Mouse (Mus musculus) hindbrain, embryonic 12.5 days (tissue): ENCODE data around the gene U2surp. TPM values are rescaled to one million over a fixed set of nuclear protein-coding genes. Genes with fewer than 3 reads are reported as not detected.
"Not testable (repeated sequence)": the region's sequence is repeated elsewhere in the genome, so short reads cannot be mapped to it uniquely, and the experiment has no call there.

ENCODE experiments used
- ATAC-seq: fragments of 200-750 bp; cut with Nextera tagmentation; 2 replicates; pipeline ENCODE4 v1.8.0; 2017; ENCODE audit warnings: moderate TSS enrichment; ENCODE audit not compliant: low FRiP score
- H3K27ac ChIP-seq: fragments of 300-500 bp; sonication (generic); 2 replicates; pipeline ENCODE4 v1.5.1; 2016; ENCODE audit warnings: mild to moderate bottlenecking
- H3K27me3 ChIP-seq: fragments of 300-500 bp; sonication (generic); 2 replicates; pipeline ENCODE4 v1.6.1; 2016; ENCODE audit warnings: mild to moderate bottlenecking
- H3K36me3 ChIP-seq: fragments of 300-500 bp; sonication (generic); 2 replicates; pipeline ENCODE4 v1.6.1; 2016; ENCODE audit warnings: mild to moderate bottlenecking
- H3K4me1 ChIP-seq: fragments of 300-500 bp; sonication (generic); 2 replicates; pipeline ENCODE4 v1.6.1; 2016
- H3K4me2 ChIP-seq: fragments of 300-500 bp; sonication (generic); replicated peaks from 2 replicates; pipeline ENCODE4 v1.6.1; 2016; ENCODE audit warnings: mild to moderate bottlenecking
- H3K4me3 ChIP-seq: fragments of 300-500 bp; sonication (generic); 2 replicates; pipeline ENCODE4 v1.5.1; 2016; ENCODE audit warnings: mild to moderate bottlenecking
- H3K9ac ChIP-seq: fragments of 300-500 bp; sonication (generic); 2 replicates; pipeline ENCODE4 v1.6.1; 2016; ENCODE audit warnings: mild to moderate bottlenecking, moderate library complexity
- H3K9me3 ChIP-seq: fragments of 300-500 bp; sonication (generic); replicated peaks from 2 replicates; pipeline ENCODE4 v1.6.1; 2016; ENCODE audit warnings: mild to moderate bottlenecking
- WGBS: fragments of 180-500 bp; shearing (Covaris S2); methylation state at CpG from one replicate; pipeline ENCODE4 v1.1.7; 2016; 5-methylcytosine and 5-hydroxymethylcytosine counted together
- polyA plus RNA-seq: library from polyadenylated mRNA; unstranded; fragments of >200 nt; fragmentation: Nextera tagmentation; extraction: Ambion mirVana; gene quantifications from 2 replicates; pipeline ENCODE4 v1.2.1, GENCODE M21; 2016

The U2surp gene
- polyA plus RNA-seq, 1 experiment from 2014 or later, result 159 TPM

GRCm38 (mm10) chr9:95490003-95490402 lies 21.8 kb downstream of the U2surp start:
- H3K27me3 ChIP-seq, result no peaks in the 10 kb centered on the region
- no peak for ATAC-seq
- H3K36me3 ChIP-seq, result peaks cover 29% of the 10 kb centered on the region
- no peaks in the 10 kb centered on the region for H3K9me3 ChIP-seq
- H3K27ac ChIP-seq, result no peak overlapping the region
- no peak overlapping the region for H3K4me2 ChIP-seq
- no peak overlapping the region for H3K4me3 ChIP-seq
- no peak overlapping the region for H3K9ac ChIP-seq
- WGBS, result 91% methylated on average over 3 of the region's 3 CpGs
- no peaks in the 10 kb centered on the region for H3K4me1 ChIP-seq

- Histone ChIP-seq H3K4me3 (no peak overlapping the region), H3K4me1 (no peaks in the 10 kb centered on the region), H3K9ac (no peak overlapping the region), H3K36me3 (peaks cover 32% of the 10 kb centered on the region), H3K4me2 (no peak overlapping the region), H3K27me3 (no peaks in the 10 kb centered on the region), H3K27ac (no peak overlapping the region), H3K9me3 (no peaks in the 10 kb centered on the region)
- ATAC-seq, result no peak
Observed at GRCm38 (mm10) chr9:95488861-95489260, 22.9 kb downstream of the U2surp start.

- H3K9ac ChIP-seq, result no peak overlapping the region
- H3K4me2 ChIP-seq, result no peak overlapping the region
- H3K27me3 ChIP-seq, result no peaks in the 10 kb centered on the region
- WGBS, result 97% methylated on average over 3 of the region's 3 CpGs
- H3K27ac ChIP-seq, result no peak overlapping the region
- no peak overlapping the region for H3K4me3 ChIP-seq
- no peaks in the 10 kb centered on the region for H3K9me3 ChIP-seq
- ATAC-seq, result no peak
- no peaks in the 10 kb centered on the region for H3K4me1 ChIP-seq
- peaks cover 53% of the 10 kb centered on the region for H3K36me3 ChIP-seq
Observed at GRCm38 (mm10) chr9:95479981-95480380, 31.8 kb downstream of the U2surp start.

GRCm38 (mm10) chr9:95478443-95478842 lies 33.4 kb downstream of the U2surp start:
- Histone ChIP-seq H3K27ac (no peak overlapping the region), H3K9ac (no peak overlapping the region), H3K4me3 (no peak overlapping the region), H3K4me1 (no peaks in the 10 kb centered on the region), H3K36me3 (peaks cover 55% of the 10 kb centered on the region), H3K4me2 (no peak overlapping the region), H3K27me3 (no peaks in the 10 kb centered on the region), H3K9me3 (no peaks in the 10 kb centered on the region)
- 92% methylated on average over 5 of the region's 5 CpGs for whole genome bisulfite sequencing
- no peak for ATAC-seq

GRCm38 (mm10) chr9:95472926-95473325 lies 38.9 kb downstream of the U2surp start:
- no peak overlapping the region for H3K27ac ChIP-seq
- no peaks in the 10 kb centered on the region for H3K4me1 ChIP-seq
- no peak for ATAC-seq
- H3K27me3 ChIP-seq, result no peaks in the 10 kb centered on the region
- WGBS, result 100% methylated on average over 1 of the region's 1 CpGs
- H3K36me3 ChIP-seq, result peaks cover 52% of the 10 kb centered on the region
- H3K4me3 ChIP-seq, result no peak overlapping the region
- H3K4me2 ChIP-seq, result no peak overlapping the region
- H3K9ac ChIP-seq, result no peak overlapping the region
- no peaks in the 10 kb centered on the region for H3K9me3 ChIP-seq

- not testable (repeated sequence) for ATAC-seq, H3K27ac ChIP-seq, H3K4me3 ChIP-seq, H3K4me1 ChIP-seq, H3K27me3 ChIP-seq, H3K9ac ChIP-seq, H3K9me3 ChIP-seq, H3K4me2 ChIP-seq
- WGBS, result 92% methylated on average over 7 of the region's 7 CpGs
- peaks cover 58% of the 10 kb centered on the region for H3K36me3 ChIP-seq
Observed at GRCm38 (mm10) chr9:95469011-95469576, 42.7 kb downstream of the U2surp start.

GRCm38 (mm10) chr9:95464028-95464427 lies 47.8 kb downstream of the U2surp start:
- Histone ChIP-seq H3K27me3 (no peaks in the 10 kb centered on the region), H3K4me3 (no peak overlapping the region), H3K27ac (no peak overlapping the region), H3K36me3 (peaks cover 46% of the 10 kb centered on the region), H3K4me1 (no peaks in the 10 kb centered on the region), H3K9ac (no peak overlapping the region), H3K4me2 (no peak overlapping the region), H3K9me3 (no peaks in the 10 kb centered on the region)
- WGBS, result 90% methylated on average over 1 of the region's 1 CpGs
- ATAC-seq, result no peak

GRCm38 (mm10) chr9:95451931-95452330 lies 59.9 kb downstream of the U2surp start:
- Histone ChIP-seq H3K9me3 (no peaks in the 10 kb centered on the region), H3K4me1 (no peaks in the 10 kb centered on the region), H3K36me3 (peaks cover 11% of the 10 kb centered on the region; the same call in 1 of the 2 replicates), H3K4me3 (no peak overlapping the region), H3K27me3 (no peaks in the 10 kb centered on the region), H3K9ac (no peak overlapping the region), H3K4me2 (no peak overlapping the region), H3K27ac (no peak overlapping the region)
- ATAC-seq, result no peak
- WGBS, result 55% methylated on average over 3 of the region's 3 CpGs

GRCm38 (mm10) chr9:95450586-95450985 lies 61.2 kb downstream of the U2surp start:
- H3K36me3 ChIP-seq, result no peaks in the 10 kb centered on the region
- H3K27me3 ChIP-seq, result no peaks in the 10 kb centered on the region
- no peaks in the 10 kb centered on the region for H3K4me1 ChIP-seq
- H3K9me3 ChIP-seq, result no peaks in the 10 kb centered on the region
- WGBS, result 97% methylated on average over 8 of the region's 8 CpGs
- H3K27ac ChIP-seq, result no peak overlapping the region
- ATAC-seq, result no peak
- no peak overlapping the region for H3K4me3 ChIP-seq
- no peak overlapping the region for H3K9ac ChIP-seq
- no peak overlapping the region for H3K4me2 ChIP-seq

- Histone ChIP-seq H3K27ac (no peak overlapping the region), H3K36me3 (no peaks in the 10 kb centered on the region), H3K9me3 (peaks cover 5% of the 10 kb centered on the region; the same call in 1 of the 2 replicates), H3K4me1 (peaks cover 6% of the 10 kb centered on the region; the same call in 1 of the 2 replicates), H3K4me2 (peak overlapping the region; percentile 44), H3K27me3 (no peaks in the 10 kb centered on the region), H3K4me3 (peak overlapping the region; percentile 13; the same call in 1 of the 2 replicates), H3K9ac (no peak overlapping the region)
- ATAC-seq, result peak; percentile 35
- 13% methylated on average over 13 of the region's 13 CpGs for WGBS
Observed at GRCm38 (mm10) chr9:95442321-95442731, 69.5 kb downstream of the U2surp start.

- no peak for ATAC-seq
- WGBS, result 87% methylated on average over 9 of the region's 9 CpGs
- H3K27ac ChIP-seq, result no peak overlapping the region
Observed at GRCm38 (mm10) chr9:95437883-95438282, 73.9 kb downstream of the U2surp start.

GRCm38 (mm10) chr9:95436294-95436613 lies 75.5 kb downstream of the U2surp start:
- Histone ChIP-seq H3K4me3 (no peak overlapping the region), H3K36me3 (no peaks in the 10 kb centered on the region), H3K9ac (no peak overlapping the region), H3K27ac (no peak overlapping the region), H3K27me3 (no peaks in the 10 kb centered on the region), H3K4me2 (no peak overlapping the region), H3K4me1 (no peaks in the 10 kb centered on the region), H3K9me3 (no peaks in the 10 kb centered on the region)
- ATAC-seq, result no peak
- WGBS, result 81% methylated on average over 4 of the region's 4 CpGs

More at GRCm38 (mm10) chr9:95437883-95438282, 73.9 kb downstream of the U2surp start:
- Histone ChIP-seq H3K9me3 (no peaks in the 10 kb centered on the region), H3K4me1 (peaks cover 5% of the 10 kb centered on the region; the same call in 1 of the 2 replicates), H3K4me3 (no peak overlapping the region), H3K9ac (no peak overlapping the region), H3K4me2 (no peak overlapping the region), H3K27me3 (no peaks in the 10 kb centered on the region), H3K36me3 (no peaks in the 10 kb centered on the region)

GRCm38 (mm10) chr9:95435506-95436293 lies 76.1 kb downstream of the U2surp start:
- no peaks in the 10 kb centered on the region for H3K36me3 ChIP-seq
- no peak overlapping the region for H3K4me3 ChIP-seq
- 77% methylated on average over 20 of the region's 20 CpGs for WGBS
- no peaks in the 10 kb centered on the region for H3K27me3 ChIP-seq
- H3K9ac ChIP-seq, result no peak overlapping the region
- no peaks in the 10 kb centered on the region for H3K4me1 ChIP-seq
- no peaks in the 10 kb centered on the region for H3K9me3 ChIP-seq
- no peak overlapping the region for H3K4me2 ChIP-seq
- ATAC-seq, result no peak
- no peak overlapping the region for H3K27ac ChIP-seq
